Mouse (Mus musculus) adrenal gland, adult 8-10 months (tissue): ENCODE measurements around the gene Camk1. TPM values are rescaled to one million over a fixed set of nuclear protein-coding genes. Genes with fewer than 3 reads are reported as not detected.
A peak's percentile ranks its signal among the peaks of the same experiment; 100 is the strongest.
"Not testable (repeated sequence)": the region's sequence is repeated elsewhere in the genome, so short reads cannot be mapped to it uniquely, and the experiment has no call there.

ENCODE experiments used
- DNase-seq: peaks from one replicate; pipeline ENCODE4 v3.0.0; 2022
- total RNA-seq, 4 experiments: library from RNA; stranded (reverse); gene quantifications; 2 replicates each; pipeline ENCODE4 v1.2.4; 2022

Gene Camk1
- total RNA-seq, 4 experiments from 2014 or later: 50.1 to 74.6 (median 64.6) TPM

DNA sequence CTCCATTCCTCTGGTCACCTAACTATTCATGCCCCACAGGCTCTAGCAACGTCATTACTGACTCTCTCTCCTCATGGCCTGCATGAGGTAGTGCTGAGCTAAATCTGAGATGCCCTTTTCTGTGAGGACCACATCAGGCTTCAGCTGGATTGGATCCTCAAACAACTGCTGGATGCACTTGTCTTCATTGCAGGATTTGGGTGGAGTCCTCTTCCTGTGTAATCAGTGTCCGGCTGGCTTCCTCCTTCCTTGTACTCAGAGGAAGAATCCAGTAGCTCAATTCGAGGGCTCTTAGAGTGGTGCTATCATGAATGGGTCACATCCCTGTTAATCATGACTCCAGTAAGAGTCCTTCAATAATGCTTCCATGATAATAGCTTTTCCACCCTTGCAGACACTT lies 9.9 kb upstream of the Camk1 start:
- DNase-seq: no peak

DNA sequence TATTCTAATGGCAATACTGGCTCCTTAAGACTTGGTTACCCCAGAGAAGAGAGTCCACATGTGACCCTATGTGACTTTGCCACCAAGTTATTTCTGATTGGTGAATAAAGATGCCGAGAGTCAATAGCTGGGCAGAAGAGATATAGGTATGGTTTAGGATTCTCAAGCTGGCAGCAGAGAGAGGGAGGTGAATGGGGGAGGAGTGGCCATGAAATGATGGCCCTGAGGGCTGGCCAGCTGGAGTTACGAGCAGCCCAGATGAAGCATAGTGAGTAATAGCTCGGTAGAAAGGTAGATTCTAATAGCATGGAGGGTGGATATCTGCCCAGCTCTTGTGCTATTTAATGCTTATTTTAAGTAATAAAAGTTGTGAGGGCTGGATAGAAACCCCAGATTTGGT lies 9.0 kb upstream of the Camk1 start:
- DNase-seq: no peak

DNA sequence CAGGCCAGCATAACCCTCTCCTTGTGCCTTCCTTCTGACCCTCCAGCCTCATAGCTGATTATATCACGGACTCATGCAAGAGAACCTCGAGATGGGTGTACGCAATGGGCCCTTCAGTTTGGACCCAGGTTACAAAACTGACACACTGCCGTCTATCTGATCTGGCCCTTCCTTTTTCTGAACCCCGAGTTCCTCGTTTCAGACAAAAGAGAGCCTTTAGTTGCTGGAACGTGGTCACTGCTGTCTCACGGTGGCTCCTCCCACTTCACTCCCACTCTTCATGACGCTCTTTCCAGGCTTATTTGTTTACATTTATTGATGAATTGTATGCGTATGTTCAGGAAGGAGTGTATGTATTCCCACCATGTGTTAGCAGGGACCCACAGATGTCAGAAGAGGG lies 7.9 kb upstream of the Camk1 start:
- DNase-seq: no peak

GRCm38 (mm10) chr6:113351161-113351560 lies 7.4 kb upstream of the Camk1 start:
- no peak for DNase-seq

- no peak for DNase-seq
Observed at GRCm38 (mm10) chr6:113350538-113350937, 6.8 kb upstream of the Camk1 start.

- no peak for DNase-seq
Observed at GRCm38 (mm10) chr6:113346897-113347296, 3.1 kb upstream of the Camk1 start.

DNA sequence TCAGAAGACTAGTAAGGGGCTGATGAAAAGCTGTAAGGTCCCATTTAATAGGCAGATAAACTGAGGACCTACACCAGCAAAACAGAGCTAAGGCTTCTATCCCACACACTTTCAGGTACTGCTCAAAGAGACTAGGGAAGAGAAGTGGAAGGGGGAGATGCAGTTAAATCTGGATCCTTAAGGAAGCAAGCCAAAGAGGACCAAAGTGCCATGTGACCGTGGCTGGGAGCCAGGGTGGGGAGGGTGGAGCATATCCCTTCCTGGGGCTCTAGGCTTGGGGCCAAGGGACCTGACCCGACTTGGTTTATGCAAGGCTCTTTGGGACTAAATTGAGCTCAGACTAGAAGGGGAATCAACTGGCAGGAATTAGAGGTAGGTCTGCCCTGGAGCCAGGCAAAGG lies 537 bp upstream of the Camk1 start:
- DNase-seq: peak; percentile 77

- no peak for DNase-seq
Observed at GRCm38 (mm10) chr6:113342297-113342696, 1.5 kb downstream of the Camk1 start.

- DNase-seq: no peak
Observed at GRCm38 (mm10) chr6:113341574-113341973, 2.2 kb downstream of the Camk1 start.

- no peak for DNase-seq
Observed at GRCm38 (mm10) chr6:113336852-113337620, 6.7 kb downstream of the Camk1 start.

- no peak for DNase-seq
Observed at GRCm38 (mm10) chr6:113334216-113334615, 9.6 kb downstream of the Camk1 start.

- no peak for DNase-seq
Observed at GRCm38 (mm10) chr6:113333137-113333950, 10.4 kb downstream of the Camk1 start.

GRCm38 (mm10) chr6:113332734-113333133 lies 11.1 kb downstream of the Camk1 start:
- not testable (repeated sequence) for DNase-seq

GRCm38 (mm10) chr6:113331721-113332120 lies 12.1 kb downstream of the Camk1 start:
- DNase-seq: no peak

DNA sequence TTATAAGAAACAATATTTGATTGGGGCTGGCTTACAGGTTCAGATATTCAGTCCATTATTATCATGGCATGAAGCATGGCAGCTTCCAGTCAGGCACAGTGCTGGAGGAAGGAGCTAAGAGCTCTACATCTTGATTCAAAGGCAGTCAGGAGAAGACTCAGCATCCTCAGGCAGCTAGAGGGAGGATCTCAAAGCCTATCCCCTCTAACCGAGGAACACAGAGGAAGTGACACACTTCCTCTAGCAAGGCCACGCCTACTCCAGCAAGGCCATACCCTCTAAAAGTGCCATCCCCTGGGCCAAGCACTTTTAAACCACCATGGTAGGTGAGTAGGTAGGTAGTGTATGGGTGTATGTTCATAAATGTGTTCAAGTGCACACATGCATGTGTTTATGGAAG lies 13.2 kb downstream of the Camk1 start:
- DNase-seq: no peak

- DNase-seq: no peak
Observed at GRCm38 (mm10) chr6:113329396-113329795, 14.4 kb downstream of the Camk1 start.

- DNase-seq: peak; percentile 99
Observed at GRCm38 (mm10) chr6:113326533-113327315, 17.1 kb downstream of the Camk1 start, which contains the start of gene Ogg1. Gene Ogg1, plus strand, starts transcription at chr6:113326972.

DNA sequence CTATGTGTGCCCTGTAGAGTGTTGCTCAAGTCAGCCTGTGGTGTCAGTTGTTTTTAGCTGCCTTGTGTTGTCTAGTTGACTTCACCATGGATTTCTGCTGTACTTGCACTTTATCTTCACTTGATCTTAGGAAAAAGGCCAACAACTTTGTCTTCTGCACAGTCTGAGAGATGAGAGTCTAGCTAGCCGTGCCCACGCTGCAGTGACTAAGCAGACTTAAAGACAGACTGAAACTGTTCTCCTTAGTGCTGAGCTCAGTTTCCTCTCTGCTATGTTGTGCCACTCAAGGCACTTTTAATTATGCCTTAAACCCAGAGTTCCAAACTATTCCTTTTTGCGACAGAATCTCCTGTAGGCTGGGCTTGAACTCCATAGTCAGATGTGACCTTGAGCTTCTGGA lies 27.8 kb downstream of the Camk1 start:
- DNase-seq: no peak

DNA sequence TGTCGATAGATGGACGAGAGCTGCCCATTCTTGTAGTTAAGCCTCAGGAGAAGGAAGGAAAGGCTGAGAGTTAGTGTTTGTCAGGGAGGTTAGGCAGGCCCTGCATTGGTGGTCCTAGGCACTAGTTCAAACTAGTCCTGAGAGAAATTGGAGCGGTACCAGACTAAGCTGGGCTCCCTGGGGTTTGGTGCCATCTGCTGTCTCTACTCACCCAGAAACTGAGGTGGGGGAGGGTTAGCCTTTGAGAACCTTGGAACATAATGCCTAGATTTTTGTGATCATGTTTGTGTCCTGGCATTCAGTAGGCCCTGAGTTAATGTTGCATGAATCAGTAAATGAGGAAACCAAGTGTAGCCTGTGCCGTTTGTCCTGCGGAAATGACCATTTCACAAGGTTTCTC lies 35.6 kb downstream of the Camk1 start:
- DNase-seq: no peak

DNA sequence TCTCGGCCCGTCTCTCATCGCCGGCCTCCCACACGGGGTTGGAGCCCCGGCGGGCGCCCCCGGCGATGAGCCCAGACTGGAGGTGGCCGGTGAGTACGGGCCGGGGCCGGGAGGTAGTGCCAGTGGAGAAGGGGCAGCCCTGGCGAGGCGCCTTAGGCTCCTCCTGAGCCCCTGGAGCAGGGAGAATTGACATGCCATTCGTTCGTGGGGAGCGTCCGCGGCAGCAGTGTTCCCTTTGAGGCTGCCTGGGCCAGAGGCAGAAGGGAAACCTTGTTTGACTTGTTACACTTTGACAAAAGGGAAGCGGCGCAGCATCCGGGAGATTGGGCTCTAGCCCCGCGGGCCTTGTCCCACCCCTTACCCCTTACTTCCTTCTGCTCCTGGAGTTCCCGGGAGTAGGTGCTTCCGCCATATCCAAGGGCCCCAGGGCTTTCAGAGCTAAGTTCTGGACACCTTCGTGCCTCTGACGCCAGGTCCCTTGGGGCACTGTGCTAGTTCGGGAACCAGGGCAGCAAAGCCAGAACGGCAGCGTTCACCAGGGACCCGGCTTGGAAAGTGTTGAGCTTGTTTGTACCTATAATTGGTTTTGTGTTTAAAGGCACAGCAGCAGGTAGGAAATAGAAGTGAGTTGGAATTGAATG lies 36.2 kb downstream of the Camk1 start:
- peak; percentile 48 for DNase-seq

DNA sequence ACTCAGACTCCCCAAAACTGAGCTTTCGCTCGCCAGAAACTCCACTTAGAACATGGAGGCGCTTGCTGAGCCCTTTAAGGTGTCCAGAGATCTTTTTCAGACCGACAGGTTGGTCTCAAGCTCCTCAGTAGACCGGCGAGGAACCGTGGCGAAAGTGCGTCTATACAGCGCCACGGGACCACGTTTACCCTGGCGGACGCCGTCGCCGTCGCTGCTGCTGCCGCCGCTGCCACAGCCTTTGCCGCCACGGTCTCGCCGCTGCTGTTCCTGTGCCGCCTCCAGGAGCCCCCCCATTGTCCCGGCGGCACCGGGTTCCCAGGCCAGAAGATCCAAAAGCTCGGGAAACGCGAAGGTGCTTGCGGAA lies 36.8 kb downstream of the Camk1 start, which contains the start of gene Brpf1:
TSS of gene Brpf1 (plus strand) at position 152 of the 364 bp plus-strand sequence.
- no peak for DNase-seq

- DNase-seq: peak; percentile 100
Observed at GRCm38 (mm10) chr6:113306322-113306985, 37.3 kb downstream of the Camk1 start.
